Mouse (Mus musculus) MN1 (cell line): Measurements from ENCODE around the gene Slc11a2.
"Not testable (repeated sequence)": the region's sequence is repeated elsewhere in the genome, so short reads cannot be mapped to it uniquely, and the experiment has no call there.

ENCODE experiments used
- DNase-seq: peaks from one replicate; pipeline ENCODE4 v3.0.0-alpha.2; 2016; ENCODE audit warnings: low spot score

Slc11a2 gene

DNA sequence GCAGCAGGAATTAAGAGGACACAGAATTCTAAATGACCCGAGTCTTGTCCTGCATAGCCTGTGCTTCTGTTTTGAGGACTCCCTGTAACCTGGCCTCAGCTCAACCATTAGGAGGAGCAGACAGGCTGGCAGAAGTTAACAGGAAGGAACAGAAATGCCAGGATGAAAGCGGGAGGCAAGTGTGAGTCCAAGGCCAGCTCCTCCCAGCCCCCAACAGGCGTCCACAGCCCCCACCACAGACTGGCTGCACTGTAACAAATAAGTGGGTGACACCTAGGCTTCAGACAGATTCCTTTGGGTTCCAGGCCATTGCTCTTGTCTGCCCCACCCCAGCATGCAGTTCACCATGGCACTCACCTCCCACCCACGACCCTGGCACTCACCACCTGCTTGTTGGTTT, 22.1 kb downstream of the Slc11a2 start:
- DNase-seq = no peak

DNA sequence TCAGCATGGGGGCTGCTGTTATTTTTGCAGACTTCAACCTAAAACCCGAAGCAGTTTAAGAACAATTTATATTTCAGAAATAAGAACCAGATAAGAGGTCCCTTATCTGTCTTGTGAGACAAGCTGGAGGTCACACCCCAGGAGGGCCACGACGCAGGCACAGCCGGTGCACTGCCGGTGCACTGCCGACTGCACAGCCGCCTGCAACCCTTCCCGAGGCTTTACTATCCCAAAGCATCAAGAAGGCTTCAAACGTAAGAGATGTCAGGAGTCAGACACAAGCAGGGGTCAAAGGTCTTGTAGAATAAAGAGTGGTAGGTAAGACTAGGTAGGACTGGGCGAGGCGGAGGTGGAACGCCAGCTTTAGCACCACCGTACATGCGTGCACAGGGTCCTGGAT, 22.5 kb downstream of the Slc11a2 start:
- no peak for DNase-seq

DNA sequence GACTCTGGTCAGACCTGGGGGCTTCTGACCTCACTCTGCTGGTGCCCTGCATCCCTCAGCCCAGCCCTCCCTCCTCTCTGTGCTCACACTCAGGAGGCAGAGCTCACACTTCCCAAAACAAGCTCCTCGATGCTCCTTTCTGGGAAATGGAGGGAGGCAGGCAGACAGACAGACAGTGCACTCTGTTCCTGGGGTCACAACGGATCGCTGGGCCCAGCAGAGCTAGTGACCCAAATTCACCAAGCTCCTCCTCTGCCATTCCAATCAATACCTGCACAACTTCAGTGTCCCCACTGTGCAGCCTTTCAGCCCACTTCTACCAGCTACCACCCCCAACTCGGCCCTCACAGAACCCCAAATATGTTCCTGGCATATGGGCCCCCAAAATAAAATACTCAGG, 23.1 kb downstream of the Slc11a2 start:
- DNase-seq = no peak

DNA sequence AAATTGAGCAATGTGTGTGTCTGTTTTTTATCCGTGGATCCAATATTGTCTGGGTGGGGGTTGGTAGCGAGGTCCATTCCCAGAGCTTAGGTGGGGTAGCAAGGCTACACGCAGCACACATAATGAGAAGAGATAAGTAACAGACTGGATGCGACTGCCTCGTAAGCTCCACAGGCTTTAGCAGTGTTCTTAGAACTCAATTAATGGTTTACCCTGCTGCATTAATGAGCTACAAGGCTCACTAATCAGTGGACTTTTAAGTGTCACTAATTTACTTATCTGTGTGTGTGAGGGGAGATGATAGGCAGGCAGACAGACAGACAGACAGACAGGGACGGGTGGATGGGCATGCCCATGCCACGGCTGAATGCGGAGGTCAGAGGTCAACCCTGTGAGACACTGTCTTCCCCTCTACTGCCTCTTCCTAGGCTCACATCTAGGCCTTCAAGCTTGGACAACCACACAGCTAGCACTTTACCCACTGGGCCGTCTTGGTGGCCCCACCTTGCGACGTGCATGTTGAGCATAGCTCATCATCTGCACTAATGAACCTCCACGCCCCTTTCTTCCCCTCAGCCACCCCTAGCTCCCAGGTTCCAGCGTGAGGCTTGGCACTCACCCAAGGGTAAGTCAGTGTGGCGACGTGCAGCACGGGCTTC, 24.2 kb downstream of the Slc11a2 start:
- DNase-seq = peak; percentile 58

- DNase-seq = no peak
Measured at GRCm38 (mm10) chr15:100395561-100395960, 29.3 kb downstream of the Slc11a2 start.

DNA sequence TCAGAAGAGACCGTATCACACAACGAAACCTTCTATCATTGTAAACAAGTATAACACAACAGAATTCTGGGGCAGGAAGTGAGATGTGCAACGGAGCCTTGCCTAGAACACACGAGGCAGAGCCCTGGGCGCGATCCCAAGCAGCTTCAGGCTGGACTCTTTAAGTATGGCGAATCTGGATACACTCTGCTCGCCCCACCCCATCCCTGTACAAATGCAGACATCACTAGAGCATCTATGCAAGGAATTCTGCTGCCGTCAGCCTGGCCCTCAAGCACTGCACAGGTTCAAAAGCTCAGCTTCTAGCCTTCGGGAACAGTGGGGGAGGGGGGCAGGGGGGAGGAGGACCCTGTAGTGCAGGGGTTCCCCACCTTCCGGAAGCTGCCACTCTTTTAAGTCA, 31.9 kb downstream of the Slc11a2 start:
- DNase-seq = no peak

DNA sequence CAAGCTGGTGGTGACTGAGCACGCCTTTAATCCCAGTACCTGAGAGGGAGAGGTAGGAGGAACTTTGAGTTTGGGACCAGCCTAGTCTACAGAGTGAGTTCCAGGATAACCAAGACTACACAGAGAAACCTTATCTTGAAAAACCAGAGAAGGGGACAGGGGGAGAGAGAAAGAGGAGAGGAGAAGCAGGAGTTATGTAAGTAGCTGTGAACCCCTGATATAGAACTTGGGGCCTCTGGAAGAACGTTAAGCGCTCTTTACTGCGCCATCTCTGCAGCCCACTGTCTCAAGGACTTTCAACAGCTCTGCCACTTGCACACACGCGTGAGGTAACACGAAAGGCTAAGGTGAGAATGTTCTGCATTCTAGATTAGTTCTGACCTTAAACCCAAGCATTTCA, 33.3 kb downstream of the Slc11a2 start:
- no peak for DNase-seq

- DNase-seq = no peak
Measured at GRCm38 (mm10) chr15:100391066-100391465, 33.8 kb downstream of the Slc11a2 start.

GRCm38 (mm10) chr15:100388886-100389285, 36.0 kb downstream of the Slc11a2 start:
- DNase-seq = no peak

- DNase-seq = no peak
Measured at GRCm38 (mm10) chr15:100388224-100388835, 36.5 kb downstream of the Slc11a2 start.

DNA sequence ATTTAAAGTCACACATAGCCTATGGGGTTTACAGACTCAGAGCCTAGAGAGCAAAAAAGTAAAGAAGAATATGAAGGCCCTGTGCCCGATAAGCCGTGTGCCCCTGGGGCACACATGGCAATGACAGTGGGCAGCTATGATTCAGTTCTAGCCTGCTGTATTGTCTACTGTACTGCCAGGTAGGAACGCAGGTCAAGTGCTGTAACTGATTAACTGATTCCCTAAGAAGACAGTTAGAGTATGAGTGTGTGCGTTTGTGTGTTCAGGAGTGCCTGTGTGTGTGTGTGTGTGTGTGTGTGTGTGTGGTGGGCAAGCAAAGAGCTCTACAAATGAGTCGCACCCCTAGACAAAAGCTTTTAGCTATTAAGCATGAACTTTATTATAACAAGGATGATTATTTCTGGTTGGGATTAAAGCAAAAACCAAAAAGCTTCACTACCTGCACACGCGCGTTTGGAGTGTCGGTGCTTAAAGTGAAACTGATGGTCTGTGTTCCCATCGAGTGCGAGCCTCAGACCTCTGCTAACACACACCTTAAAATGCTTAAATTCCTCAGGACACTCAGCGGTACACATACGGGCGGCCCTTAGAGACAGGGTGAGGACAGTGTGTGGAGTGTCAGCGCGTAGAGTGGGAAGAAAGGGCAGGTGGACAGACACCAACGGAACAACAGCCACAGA, 37.2 kb downstream of the Slc11a2 start:
- no peak for DNase-seq

DNA sequence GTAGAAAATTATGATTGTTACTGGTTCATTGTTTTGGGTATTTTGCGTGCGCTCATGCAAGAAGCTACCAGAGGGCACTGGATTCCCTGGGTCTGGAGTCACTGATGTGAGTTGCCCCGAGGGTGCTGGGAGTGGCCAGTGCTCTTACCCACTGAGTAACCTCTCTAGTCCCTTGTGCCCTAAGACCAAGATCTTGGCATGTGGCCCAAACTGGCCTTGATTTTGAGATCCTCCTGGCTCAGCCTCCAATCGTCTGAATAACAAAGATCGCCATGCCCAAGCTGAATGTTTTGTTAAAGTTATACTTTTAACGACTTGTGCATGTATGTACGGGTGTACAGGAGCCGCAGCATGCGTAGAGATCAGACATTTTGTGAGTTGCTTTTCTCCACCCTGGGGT, 39.2 kb downstream of the Slc11a2 start:
- DNase-seq = no peak

- no peak for DNase-seq
Measured at GRCm38 (mm10) chr15:100380104-100380503, 44.8 kb downstream of the Slc11a2 start.

DNA sequence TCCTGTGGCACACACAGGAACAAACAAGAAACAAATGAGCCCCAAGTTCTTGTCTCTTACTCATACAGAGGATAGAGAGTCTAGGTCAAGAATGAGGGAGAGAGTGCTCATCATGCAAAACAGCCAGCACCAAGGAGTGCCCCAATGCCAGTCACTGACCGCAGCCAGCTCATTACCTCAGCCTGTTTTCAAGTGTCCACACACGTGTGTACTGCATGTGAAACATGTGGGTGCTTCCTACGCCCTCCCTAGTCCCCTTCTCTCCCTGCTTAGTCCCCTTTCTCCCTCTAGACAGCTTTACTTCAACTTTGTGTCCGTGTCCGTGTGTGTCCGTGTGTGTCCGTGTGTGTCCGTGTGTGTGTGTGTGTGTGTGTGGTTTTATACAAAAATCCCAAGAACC, 45.2 kb downstream of the Slc11a2 start:
- no peak for DNase-seq

DNA sequence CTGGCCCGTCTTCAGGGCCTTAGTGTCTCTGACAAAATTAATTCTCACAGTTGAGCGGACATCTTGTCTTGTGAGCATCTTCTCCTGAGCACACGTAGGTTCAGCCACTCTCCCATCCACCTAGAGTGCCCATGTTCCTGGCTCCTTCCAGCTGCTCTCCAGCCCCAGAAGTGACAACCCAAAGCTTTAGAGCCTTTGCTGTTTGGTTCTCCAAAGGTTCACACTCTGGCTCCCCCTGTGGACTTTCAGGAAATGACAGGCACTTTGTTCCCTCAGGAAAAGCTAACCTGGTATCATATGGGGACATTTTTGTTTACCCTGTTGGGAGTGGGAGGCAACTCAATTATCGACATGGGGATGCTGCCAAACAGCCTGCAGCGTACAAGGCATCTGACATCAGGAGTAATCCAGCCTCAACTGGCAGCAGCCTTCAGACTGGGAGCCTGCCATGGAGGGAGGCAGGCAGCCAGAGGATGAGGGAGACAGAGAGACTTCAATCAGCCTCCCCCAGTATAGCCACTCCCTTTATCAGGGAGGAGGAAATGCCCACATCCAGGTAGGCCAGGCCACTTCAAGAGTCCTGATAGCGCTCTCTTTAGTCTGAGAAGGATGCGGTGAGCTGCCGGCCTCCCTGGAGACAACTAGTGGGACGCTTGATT, 46.9 kb downstream of the Slc11a2 start:
- DNase-seq = not testable (repeated sequence)

DNA sequence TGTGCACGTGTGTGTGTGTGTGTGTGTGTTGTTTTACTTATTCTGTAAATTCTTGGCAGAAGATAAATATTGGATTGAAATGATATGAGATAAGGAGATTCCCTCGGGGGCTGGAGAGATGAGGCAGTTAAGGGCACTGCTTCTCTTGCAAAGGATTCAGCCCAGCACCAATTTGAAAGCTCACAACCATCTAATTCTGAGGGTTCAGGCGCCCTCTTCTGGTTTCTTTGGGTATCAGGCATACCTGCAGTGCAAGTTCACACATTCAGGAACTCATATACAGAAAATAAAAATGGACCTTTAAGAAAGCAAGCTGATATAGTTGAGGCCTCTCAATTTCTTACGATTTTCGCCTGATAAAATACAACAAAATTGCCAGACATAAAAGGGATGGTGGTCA, 49.8 kb downstream of the Slc11a2 start:
- no peak for DNase-seq

DNA sequence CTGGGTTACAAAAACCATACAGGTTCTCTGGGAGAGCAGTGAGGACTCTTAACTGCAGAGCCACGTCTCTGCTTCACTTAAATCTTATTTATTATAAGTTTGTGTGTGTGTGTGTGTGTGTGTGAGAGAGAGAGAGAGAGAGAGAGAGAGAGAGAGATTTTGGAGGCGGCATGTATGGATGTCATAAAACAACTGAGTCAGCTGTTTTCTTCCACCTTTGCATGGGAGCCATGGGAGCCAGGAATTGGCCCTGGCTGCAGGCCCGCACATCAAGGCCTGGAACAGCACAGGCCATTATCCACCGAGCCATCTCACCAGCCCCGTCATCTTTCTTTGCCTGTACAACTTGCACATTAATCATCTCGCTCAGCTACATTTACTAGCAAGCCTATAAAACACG, 57.8 kb downstream of the Slc11a2 start:
- no peak for DNase-seq

DNA sequence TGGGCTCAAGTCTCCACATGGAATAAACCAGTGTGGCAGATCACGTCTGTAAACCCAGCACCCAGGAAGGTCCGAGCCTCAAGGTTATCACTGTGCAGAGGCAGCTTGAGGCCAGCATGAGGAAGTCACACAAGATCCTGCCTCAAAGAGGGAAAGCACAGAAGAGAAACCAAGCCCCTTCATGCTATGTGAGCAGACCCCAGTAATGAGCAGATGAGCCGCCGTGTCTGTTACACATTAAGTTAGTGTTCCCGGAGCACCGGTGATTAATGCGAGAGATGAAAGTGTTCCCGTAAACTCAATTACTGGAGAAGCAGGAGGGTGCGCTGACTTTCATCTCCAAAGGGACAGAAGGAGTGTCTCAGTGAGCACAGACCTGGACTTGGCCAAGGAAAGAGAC, 58.9 kb downstream of the Slc11a2 start:
- not testable (repeated sequence) for DNase-seq

DNA sequence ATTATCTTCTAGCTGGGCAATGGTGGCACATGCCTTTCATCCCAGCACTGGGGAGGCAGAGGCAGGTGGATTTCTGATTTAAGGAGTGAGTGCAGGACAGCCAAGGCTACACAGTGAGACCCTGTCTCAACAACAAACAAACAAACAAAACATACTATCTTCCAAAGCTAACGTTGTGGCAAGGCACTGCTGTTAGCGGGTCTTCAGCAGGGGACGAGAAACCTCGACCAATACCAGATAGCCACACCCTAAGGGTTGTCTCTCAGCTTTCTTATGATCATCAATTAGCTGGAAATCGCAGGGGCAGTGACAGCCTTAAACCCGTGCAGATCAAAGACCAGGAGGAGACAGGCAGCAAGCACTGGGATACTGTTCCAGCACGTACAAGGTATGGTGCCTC, 60.6 kb downstream of the Slc11a2 start, which contains the start of gene Higd1c:
TSS of gene Higd1c (plus strand) at position 301 of the 400 bp plus-strand sequence.
- DNase-seq = no peak

- DNase-seq = no peak
Measured at GRCm38 (mm10) chr15:100355876-100356275, 69.0 kb downstream of the Slc11a2 start.

DNA sequence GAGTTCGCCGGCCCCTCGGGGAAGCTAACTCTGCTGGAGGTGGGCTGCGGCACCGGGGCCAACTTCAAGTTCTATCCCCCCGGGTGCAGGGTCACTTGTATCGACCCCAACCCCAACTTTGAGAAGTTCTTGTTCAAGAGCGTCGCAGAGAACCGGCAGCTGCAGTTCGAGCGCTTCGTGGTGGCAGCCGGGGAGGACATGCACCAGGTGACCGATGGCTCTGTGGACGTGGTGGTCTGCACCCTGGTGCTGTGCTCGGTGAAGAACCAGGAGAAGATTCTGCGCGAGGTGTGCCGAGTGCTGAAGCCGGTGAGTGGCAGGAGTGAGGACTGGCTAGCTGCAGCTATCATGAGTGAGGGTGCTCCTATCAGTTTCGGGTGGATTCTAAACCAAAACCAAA, 71.5 kb downstream of the Slc11a2 start:
- DNase-seq = not testable (repeated sequence)

- no peak for DNase-seq
Measured at GRCm38 (mm10) chr15:100352711-100353250, 72.1 kb downstream of the Slc11a2 start, which contains the start of the genes Methig1 and Mettl7a2. Gene Methig1 (plus strand): TSS chr15:100353149. Gene Mettl7a2 (plus strand): TSS chr15:100353200.
